Mouse (Mus musculus) stomach, adult 2 months (tissue): ENCODE results near the gene Irf6. TPM values are rescaled to one million over a fixed set of nuclear protein-coding genes. Genes with fewer than 3 reads are reported as not detected.

Experiments
- polyA plus RNA-seq: library from polyadenylated mRNA; depleted of rRNA; stranded (reverse); fragments of >200 nt; gene quantifications from 2 replicates; pipeline ENCODE4 v1.2.3, GENCODE M21; 2012; rRNA removed

Irf6 gene
- polyA plus RNA-seq, result 52.5 and 61.6 TPM in 2 replicates

DNA sequence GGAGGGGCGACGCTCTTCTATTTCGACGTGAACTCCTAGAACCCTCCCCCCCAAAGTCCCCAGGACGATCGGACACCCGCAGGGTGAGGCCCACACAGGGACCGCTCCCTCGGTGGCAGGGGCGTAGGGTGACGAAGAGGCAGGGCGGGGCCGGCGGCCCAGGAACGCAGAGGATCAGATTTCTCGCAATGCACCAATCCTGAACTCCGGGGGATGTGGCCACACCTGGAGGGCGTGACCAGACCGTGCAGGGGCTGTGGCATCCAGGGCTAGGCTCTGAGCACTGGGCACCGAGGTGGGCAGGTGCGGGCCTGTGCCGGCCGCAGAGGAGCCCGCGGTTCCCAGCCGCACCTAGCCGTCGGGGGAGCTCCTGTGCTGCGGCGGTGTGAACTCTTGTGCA lies at the start of gene Irf6:
TSS of gene Irf6 (plus strand) at position 240 of the 400 bp plus-strand sequence.

DNA sequence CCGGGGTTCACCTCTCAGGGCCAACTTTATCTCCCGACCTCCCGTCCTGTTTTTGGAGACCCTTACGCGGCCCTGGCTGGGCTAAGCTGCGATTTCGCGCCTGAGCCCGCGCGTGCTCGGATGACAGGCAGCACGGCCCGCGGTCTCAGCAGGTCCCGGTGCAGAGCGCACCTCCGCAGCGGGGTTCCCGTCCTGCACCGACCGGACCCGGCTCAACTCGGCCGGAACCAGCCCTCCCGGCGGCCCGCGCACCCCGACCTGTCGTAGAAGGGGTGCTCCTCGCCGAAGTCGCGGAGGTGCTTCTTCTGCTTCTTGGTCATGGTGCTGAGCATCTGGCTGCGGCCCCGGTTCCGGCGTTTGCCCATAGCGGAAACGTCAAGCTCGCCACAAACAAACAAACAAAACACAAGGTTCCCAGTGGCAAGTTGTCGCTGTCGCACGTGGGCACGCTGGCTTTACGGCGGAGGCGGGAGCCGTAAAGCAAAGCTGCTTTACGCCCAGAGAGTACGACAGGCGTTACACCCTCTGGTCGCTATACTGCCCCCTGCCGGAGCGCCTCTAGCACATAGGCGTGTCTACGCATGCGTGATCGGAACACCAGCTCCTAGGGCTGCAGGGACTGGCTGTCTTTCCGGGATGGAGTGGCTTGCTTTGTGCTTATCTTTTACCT lies 23.0 kb upstream of the Irf6 start, which contains the start of gene Diexf:
TSS of gene Diexf (minus strand) at position 487 of the 670 bp plus-strand sequence.

GRCm38 (mm10) chr1:193167746-193168145 lies 14.8 kb downstream of the Irf6 start, which contains the start of gene A130010J15Rik:
Gene A130010J15Rik (plus strand): TSS chr1:193168046.

GRCm38 (mm10) chr1:193201383-193201778 lies 48.5 kb downstream of the Irf6 start, which contains the start of gene Traf3ip3:
Gene Traf3ip3 (minus strand): TSS chr1:193201703.

GRCm38 (mm10) chr1:193207503-193207902 lies 54.6 kb downstream of the Irf6 start, which contains the start of gene Lamb3:
Gene Lamb3 (plus strand): TSS chr1:193207699.

Other genes starting within 250 kb of the Irf6 start
- not detected in 2 replicates for gene Syt14, start 117.3 kb upstream of the Irf6 start, polyA plus RNA-seq
- gene Diexf, start 22.8 kb upstream of the Irf6 start, polyA plus RNA-seq, result 3.6 and 4.8 TPM in 2 replicates
- gene A130010J15Rik, start 14.9 kb downstream of the Irf6 start, polyA plus RNA-seq, result 0.80 and 1.7 TPM in 2 replicates
- gene Traf3ip3, start 48.6 kb downstream of the Irf6 start, polyA plus RNA-seq, result 0.12 and 0.22 TPM in 2 replicates
- gene Lamb3, start 54.6 kb downstream of the Irf6 start, polyA plus RNA-seq, result 21.6 and 33.5 TPM in 2 replicates
- gene Hsd11b1, start 111.0 kb downstream of the Irf6 start, polyA plus RNA-seq, result 4.6 and 6.2 TPM in 2 replicates
- 19.3 and 35.3 TPM in 2 replicates for gene G0s2, start 120.1 kb downstream of the Irf6 start, polyA plus RNA-seq
- gene Camk1g, start 217.2 kb downstream of the Irf6 start, polyA plus RNA-seq, result 0.06 and 0.34 TPM in 2 replicates